Mouse (Mus musculus): ENCODE data around the gene Arpc5. TPM values are rescaled to one million over a fixed set of nuclear protein-coding genes. Genes with fewer than 3 reads are reported as not detected.
"Not testable (repeated sequence)": the region's sequence is repeated elsewhere in the genome, so short reads cannot be mapped to it uniquely, and the experiment has no call there.

The Arpc5 gene
- total and polyA plus RNA-seq, 2 experiments from 2014 or later = 168 to 410 TPM

GRCm38 (mm10) chr1:152771016-152771415 is 4.7 kb downstream of the Arpc5 start:
- DNase-seq (ENCODE audit: low spot score) (no peak), ATAC-seq (ENCODE audit: low FRiP score) (no peak)
- Histone ChIP-seq H3K9ac (replicated peaks; ENCODE audit: low read length, poor library complexity, severe bottlenecking) (no peak overlapping the region), H3K27ac (ENCODE audit: low read depth, low read length) (no peak overlapping the region), H3K4me2 (ENCODE audit: low read depth, low read length, poor library complexity, severe bottlenecking) (no peak overlapping the region), H3K4me1 (ENCODE audit: insufficient read depth, low read length) (no peaks in the 10 kb centered on the region), H3K9me3 (ENCODE audit: low read length) (no peaks in the 10 kb centered on the region), H3K4me3 (ENCODE audit: low read depth, low read length) (no peak overlapping the region), H3K36me3 (ENCODE audit: insufficient read depth, low read length) (peaks cover 37% of the 10 kb centered on the region), H3K27me3 (ENCODE audit: insufficient read depth, low read length) (no peaks in the 10 kb centered on the region)
- 88% methylated on average over 9 of the region's 9 CpGs for WGBS
- no peak for TF ChIP-seq CTCF (IDR thresholded peaks at IDR 0.05)

DNA sequence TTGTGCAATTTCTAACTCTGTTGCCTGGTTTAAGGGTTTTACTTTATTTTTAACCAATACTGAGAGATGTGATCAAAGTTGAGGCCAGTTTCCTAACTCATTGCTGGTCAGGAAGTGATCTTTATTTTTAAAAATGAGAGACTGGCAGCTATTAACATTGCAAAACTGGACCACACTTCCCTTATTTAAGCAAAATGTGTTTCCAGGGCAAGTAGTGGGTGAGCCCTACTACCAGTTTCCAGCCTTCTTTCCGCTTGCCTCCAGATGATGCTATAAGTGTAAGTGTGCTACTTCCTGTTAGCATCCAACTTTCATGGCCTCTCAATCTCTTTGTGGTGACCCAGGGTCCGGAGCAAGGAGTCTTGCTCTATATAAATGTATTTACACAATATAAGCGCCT is 8.3 kb downstream of the Arpc5 start:
- not testable (repeated sequence) for H3K4me2 ChIP-seq (ENCODE audit: low read depth, low read length, poor library complexity, severe bottlenecking); H3K4me1 ChIP-seq (ENCODE audit: insufficient read depth, low read length); H3K9ac ChIP-seq (replicated peaks; ENCODE audit: low read length, poor library complexity, severe bottlenecking); H3K9me3 ChIP-seq (ENCODE audit: low read length); ATAC-seq (ENCODE audit: low FRiP score); H3K27me3 ChIP-seq (ENCODE audit: insufficient read depth, low read length); DNase-seq (ENCODE audit: low spot score); H3K4me3 ChIP-seq (ENCODE audit: low read depth, low read length); H3K27ac ChIP-seq (ENCODE audit: low read depth, low read length)
- 90% methylated on average over 3 of the region's 3 CpGs for WGBS
- H3K36me3 ChIP-seq (ENCODE audit: insufficient read depth, low read length) = peaks cover 37% of the 10 kb centered on the region

- DNase-seq (ENCODE audit: low spot score) (peak; percentile 44), ATAC-seq (ENCODE audit: low FRiP score) (no peak)
- Histone ChIP-seq H3K9ac (replicated peaks; ENCODE audit: low read length, poor library complexity, severe bottlenecking) (no peak overlapping the region), H3K4me2 (ENCODE audit: low read depth, low read length, poor library complexity, severe bottlenecking) (no peak overlapping the region), H3K9me3 (ENCODE audit: low read length) (no peaks in the 10 kb centered on the region), H3K4me3 (ENCODE audit: low read depth, low read length) (no peak overlapping the region), H3K4me1 (ENCODE audit: insufficient read depth, low read length) (no peaks in the 10 kb centered on the region), H3K27me3 (ENCODE audit: insufficient read depth, low read length) (no peaks in the 10 kb centered on the region), H3K27ac (ENCODE audit: low read depth, low read length) (no peak overlapping the region), H3K36me3 (ENCODE audit: insufficient read depth, low read length) (peaks cover 9% of the 10 kb centered on the region; the same call in 1 of the 2 replicates)
- 39% methylated on average over 10 of the region's 10 CpGs for WGBS
- TF ChIP-seq CTCF (IDR thresholded peaks at IDR 0.05) = peak; percentile 63
Measured at GRCm38 (mm10) chr1:152779071-152779737, 12.9 kb downstream of the Arpc5 start.

- ATAC-seq (ENCODE audit: low FRiP score) (no peak), DNase-seq (ENCODE audit: low spot score) (no peak)
- Histone ChIP-seq H3K27ac (ENCODE audit: low read depth, low read length) (no peak overlapping the region), H3K36me3 (ENCODE audit: insufficient read depth, low read length) (no peaks in the 10 kb centered on the region), H3K4me3 (ENCODE audit: low read depth, low read length) (no peak overlapping the region), H3K9me3 (ENCODE audit: low read length) (no peaks in the 10 kb centered on the region), H3K4me2 (ENCODE audit: low read depth, low read length, poor library complexity, severe bottlenecking) (no peak overlapping the region), H3K9ac (replicated peaks; ENCODE audit: low read length, poor library complexity, severe bottlenecking) (no peak overlapping the region), H3K4me1 (ENCODE audit: insufficient read depth, low read length) (no peaks in the 10 kb centered on the region), H3K27me3 (ENCODE audit: insufficient read depth, low read length) (no peaks in the 10 kb centered on the region)
- WGBS = 97% methylated on average over 8 of the region's 8 CpGs
- TF ChIP-seq CTCF (IDR thresholded peaks at IDR 0.05) = no peak
Measured at GRCm38 (mm10) chr1:152784620-152785019, 18.3 kb downstream of the Arpc5 start.

GRCm38 (mm10) chr1:152785446-152785845 is 19.1 kb downstream of the Arpc5 start:
- not testable (repeated sequence) for DNase-seq (ENCODE audit: low spot score); H3K4me1 ChIP-seq (ENCODE audit: insufficient read depth, low read length); H3K4me3 ChIP-seq (ENCODE audit: low read depth, low read length); H3K36me3 ChIP-seq (ENCODE audit: insufficient read depth, low read length); H3K27ac ChIP-seq (ENCODE audit: low read depth, low read length); H3K27me3 ChIP-seq (ENCODE audit: insufficient read depth, low read length); ATAC-seq (ENCODE audit: low FRiP score); H3K9ac ChIP-seq (replicated peaks; ENCODE audit: low read length, poor library complexity, severe bottlenecking); H3K4me2 ChIP-seq (ENCODE audit: low read depth, low read length, poor library complexity, severe bottlenecking); H3K9me3 ChIP-seq (ENCODE audit: low read length)
- 93% methylated on average over 3 of the region's 3 CpGs for WGBS

- DNase-seq (ENCODE audit: low spot score) (no peak), ATAC-seq (ENCODE audit: low FRiP score) (no peak)
- TF ChIP-seq CTCF (IDR thresholded peaks at IDR 0.05) = no peak
- H3K9ac ChIP-seq (replicated peaks; ENCODE audit: low read length, poor library complexity, severe bottlenecking) = no peak overlapping the region
- no peaks in the 10 kb centered on the region for H3K9me3 ChIP-seq (ENCODE audit: low read length)
- no peaks in the 10 kb centered on the region for H3K27me3 ChIP-seq (ENCODE audit: insufficient read depth, low read length)
- WGBS = 95% methylated on average over 4 of the region's 4 CpGs
- H3K4me3 ChIP-seq (ENCODE audit: low read depth, low read length) = no peak overlapping the region
- no peaks in the 10 kb centered on the region for H3K36me3 ChIP-seq (ENCODE audit: insufficient read depth, low read length)
- no peak overlapping the region for H3K4me2 ChIP-seq (ENCODE audit: low read depth, low read length, poor library complexity, severe bottlenecking)
- no peak overlapping the region for H3K27ac ChIP-seq (ENCODE audit: low read depth, low read length)
- no peaks in the 10 kb centered on the region for H3K4me1 ChIP-seq (ENCODE audit: insufficient read depth, low read length)
Measured at GRCm38 (mm10) chr1:152786953-152787352, 20.6 kb downstream of the Arpc5 start.

Measured in midbrain, postnatal 0 days (tissue).